Mouse (Mus musculus): ENCODE data around the gene Speer4f1. TPM values are rescaled to one million over a fixed set of nuclear protein-coding genes. Genes with fewer than 3 reads are reported as not detected.
"Not testable (repeated sequence)": the region's sequence is repeated elsewhere in the genome, so short reads cannot be mapped to it uniquely, and the experiment has no call there.

The Speer4f1 gene
- total RNA-seq (2021) (not detected), polyA plus RNA-seq (2012; rRNA removed) (not detected in 2 replicates)
- long read RNA-seq = 0 reads

DNA sequence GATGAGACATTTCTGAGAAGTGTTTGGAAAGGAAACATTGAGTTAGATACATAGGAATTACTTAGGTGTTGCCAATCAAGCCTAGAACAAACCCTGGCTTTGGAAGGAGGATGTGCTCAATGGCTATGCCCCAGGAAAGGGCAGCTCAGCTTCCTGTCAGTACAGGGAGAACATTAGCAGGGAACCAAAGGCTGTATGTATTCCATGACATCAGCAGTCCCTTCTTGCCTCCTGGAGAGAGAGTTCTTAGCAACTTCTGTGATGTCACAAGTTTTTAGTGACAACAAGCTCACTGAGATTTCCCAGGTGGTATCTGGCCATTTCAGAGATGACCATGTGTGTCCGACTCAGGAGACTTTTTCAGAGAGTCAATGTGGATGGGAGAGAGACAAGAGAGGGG, at the start of gene Speer4f1:
TSS of gene Speer4f1 (plus strand) at position 301 of the 400 bp plus-strand sequence.
- DNase-seq = not testable (repeated sequence)

DNA sequence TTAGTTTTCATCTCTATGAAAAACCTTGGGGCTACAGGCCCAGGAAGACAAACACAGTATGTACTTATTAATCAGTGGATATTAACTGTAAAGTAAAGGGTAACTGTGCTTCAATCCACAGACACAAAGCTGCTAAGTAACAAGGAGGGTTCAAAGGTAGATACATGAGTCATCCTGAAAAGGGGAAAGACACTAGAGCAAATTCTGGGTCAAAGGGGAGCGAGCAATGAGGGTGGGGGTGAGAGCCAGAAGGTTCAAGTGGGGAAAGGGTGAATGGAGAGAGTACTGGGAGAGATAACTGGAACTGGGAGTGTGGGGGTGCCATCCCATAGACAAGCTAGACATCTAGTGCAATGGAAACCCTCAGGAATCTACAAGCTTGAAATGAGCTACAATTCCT, 49.0 kb upstream of the Speer4f1 start:
- no peak for DNase-seq

DNA sequence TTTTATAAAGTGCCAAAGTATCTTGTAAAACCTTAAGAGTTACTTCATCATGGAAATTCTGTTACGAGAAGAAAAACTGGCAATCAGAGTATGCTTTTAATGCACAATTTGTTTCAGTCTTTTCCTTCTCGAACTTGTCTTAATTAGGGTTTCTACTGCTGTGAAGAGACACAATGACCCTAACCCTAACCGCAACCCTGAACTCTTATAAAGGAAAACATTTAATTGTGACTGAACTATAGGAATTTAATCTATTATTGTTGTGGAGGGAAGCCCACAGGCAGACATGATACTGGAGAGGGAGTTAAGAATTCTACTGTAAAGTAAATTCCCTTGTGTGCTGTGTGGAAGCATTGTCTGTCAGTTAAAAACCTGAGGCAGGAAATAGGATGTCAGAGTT, 41.2 kb upstream of the Speer4f1 start:
- DNase-seq = no peak

DNA sequence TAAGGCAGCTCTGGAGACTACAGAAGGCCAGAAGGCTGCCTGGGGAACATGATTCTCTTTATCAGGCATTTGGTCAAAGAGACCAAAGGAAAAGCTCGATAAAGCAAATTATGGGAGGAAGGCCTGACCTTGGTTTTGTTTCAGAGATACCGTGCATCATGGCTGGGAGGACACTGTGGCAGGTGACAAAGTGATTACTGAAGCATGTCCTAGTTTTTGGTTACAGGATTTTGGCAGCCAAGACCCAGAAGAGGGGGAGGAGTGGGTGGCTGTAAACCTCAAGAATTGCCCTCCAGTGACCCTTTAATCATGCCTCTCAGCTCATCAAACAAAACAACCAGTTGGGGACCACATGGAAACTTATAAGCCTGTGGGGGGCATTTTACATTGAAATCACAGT, 39.7 kb upstream of the Speer4f1 start:
- DNase-seq = peak; percentile 14

DNA sequence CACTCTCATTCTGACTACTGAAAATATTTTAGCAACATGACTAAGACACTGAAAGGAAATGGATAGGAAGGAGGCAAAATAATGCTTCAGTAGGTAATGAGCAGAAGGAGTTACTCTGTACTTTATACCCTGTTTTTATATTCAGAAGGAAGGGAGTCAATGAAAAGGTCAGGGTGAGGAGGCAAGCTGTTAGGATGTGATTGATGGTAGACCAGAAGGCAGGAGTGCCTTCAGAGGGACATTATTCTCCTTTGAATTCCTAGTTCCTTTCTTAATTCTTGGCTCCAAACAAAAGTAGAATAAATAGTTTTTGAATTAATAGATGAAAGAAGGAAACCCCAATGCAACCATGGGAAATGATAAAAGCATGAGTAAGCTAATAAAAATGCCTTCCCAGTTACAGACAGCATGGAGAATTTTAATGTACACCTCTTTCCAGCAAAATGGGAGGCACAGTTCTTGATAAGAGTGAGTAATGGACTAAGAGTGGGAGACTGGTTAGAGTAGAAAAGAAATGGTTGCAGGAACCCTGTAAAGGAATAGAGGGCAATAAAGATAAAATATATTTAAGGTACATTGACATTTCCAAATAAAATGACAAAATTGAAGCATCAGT, 36.3 kb upstream of the Speer4f1 start:
- DNase-seq = peak; percentile 17

DNA sequence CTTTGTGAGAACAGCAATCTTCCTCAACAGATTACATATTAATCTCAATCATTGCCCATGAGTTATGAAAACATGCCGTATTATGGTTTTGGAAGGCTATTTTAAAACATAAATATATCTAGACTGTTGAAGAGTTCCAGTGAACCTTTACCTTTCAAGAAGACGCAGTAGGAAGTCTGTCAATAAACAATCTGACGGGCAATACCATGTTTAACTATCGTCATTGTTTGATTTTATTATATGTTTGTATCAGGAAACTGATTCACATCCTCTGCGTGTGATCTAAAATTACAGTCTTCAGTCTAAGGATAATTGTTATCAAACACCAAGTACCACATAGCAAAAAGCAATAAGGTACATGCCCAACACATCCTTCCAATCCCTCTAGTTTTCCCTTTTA, 21.8 kb upstream of the Speer4f1 start:
- DNase-seq = no peak

DNA sequence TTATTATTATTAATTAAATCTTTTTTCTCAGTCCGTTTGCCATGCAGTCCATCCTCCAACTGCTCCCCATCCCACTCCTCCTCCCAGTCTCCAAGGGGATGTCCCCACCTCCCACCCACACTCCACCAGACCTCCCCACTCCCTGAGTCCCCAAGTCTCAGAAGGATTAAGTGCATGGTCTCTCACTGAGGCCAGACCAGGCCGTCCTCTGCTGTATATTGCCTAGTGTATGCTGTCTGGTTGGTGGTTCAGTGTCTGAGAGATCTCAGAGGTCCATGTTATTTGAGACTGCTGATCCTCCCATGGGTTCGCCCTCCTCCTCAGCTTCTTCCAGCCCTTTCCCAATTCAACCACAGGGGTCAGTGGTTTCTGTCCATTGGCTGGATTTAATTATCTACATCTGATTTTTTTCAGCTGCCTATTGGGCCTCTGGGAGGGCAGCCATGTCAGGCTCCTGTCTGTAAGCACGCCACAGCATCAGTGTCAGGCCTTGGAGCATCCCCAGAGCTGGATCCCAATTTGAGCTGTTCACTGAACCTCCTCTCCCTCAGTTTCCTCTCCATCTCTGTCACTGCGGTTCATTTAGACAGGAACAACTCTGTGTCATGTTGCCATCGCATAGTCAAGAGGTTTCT, 20.8 kb upstream of the Speer4f1 start:
- DNase-seq = no peak

DNA sequence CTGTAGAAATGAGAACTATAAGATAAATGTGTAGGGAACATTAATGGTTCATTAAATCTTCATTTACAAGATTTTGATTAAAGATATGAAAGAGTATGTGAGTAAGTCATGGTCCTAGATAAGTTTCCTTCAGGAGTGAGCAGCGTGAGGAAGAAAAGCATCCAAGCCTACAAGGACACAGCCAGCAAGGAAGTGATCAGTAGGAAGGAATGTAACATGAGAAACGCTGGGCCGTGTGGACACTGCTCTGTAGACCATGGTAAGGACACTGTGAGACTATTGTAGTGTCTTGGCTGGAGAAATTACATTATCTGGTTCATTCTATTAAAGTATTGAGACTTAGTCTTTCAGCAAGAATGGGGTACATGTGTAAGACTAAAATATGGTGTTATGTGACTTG, 19.2 kb upstream of the Speer4f1 start:
- DNase-seq = no peak

DNA sequence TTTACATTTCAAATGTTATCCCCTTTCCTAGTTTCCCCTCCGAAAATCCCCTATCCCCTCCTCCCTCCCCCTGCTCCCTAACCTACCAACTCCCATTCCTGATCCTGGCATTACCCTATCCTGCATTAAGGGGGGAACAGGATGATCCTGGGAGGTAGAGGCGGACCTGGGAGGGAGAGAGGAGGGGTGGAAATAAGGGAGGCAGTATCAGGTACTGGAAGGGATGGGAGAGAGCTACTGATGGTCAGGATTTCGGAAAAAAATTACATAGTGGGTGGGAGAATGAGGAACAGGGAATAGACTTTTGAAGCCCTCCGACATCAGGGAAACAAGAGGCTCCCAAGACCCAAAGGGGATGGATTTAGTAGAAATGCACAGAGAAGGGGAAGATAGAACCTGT, 7.8 kb upstream of the Speer4f1 start:
- DNase-seq = not testable (repeated sequence)

DNA sequence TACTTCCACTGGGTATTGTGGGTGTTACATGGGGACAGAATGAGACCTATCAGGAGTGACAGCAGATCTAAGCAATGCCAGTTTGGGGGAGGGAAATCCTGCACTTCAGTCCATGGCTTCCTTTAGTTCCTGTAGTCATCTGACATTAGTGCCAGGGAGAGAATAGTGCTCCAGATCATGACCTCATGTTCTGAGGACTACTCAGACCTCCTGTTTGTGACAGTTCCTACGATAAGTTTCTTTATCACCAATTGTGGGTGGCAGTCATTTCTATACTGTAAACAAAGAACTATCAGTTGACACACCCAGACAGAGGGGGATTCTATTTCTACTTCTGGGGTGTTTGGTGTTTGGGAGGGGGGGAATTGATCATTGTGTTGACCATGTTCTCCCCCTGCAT, 578 bp downstream of the Speer4f1 start:
- no peak for DNase-seq

DNA sequence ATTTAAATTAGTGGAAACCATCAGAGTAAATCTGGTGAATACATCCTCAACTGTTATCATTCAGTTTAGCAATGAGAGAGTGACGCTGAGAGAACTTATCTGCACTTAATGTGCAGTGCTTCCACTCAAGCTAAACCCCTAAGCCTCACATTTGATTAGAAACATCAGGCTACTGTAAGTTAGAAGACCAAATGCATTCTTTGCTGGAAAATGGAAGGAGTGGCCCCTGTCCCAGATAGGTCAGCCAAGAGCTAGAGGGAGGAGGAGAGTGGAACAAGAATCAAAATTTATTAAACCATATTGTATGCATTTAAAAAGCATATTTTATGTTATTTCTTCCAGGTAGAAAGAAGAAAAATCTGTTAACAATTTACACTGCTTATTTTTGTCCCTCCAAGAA, 14.0 kb downstream of the Speer4f1 start:
- no peak for DNase-seq

DNA sequence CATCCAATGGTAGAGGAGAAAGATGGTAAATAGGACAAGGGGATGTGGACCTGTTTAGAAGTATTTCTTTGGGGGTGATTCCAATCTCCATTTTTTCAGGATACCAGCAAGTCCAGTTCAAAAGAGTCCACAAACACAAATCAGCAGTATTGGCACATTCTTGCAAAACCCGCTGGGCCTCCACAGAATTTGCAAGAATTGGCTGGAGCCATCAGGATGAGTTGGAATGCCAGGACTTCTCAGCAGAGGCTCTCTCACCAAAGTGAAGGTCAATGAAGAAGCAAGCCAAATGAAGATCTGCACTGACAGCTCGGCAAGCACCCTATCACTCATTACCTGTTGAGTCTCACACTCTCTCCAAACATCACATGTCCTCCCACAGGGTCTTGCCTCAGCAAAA, 19.7 kb downstream of the Speer4f1 start:
- no peak for DNase-seq

DNA sequence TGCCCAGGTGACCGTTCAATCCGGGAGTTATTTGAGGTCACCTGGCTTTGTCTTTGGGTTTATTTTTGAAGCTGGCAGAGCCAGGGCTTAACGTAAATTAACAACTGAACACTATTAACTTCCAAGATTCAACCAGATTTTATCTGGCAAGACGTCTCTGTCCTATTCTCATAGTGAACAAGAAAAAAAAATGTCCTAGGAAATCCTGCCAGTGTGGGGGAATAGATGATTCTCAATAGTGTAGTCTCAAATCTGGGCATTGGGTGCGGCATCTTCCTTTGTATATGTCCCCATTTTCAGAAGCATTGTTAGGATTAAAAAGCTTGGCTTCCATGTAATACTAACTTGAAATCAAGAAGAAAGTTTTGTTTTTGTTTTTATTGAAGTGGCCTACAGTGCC, 20.8 kb downstream of the Speer4f1 start:
- no peak for DNase-seq

DNA sequence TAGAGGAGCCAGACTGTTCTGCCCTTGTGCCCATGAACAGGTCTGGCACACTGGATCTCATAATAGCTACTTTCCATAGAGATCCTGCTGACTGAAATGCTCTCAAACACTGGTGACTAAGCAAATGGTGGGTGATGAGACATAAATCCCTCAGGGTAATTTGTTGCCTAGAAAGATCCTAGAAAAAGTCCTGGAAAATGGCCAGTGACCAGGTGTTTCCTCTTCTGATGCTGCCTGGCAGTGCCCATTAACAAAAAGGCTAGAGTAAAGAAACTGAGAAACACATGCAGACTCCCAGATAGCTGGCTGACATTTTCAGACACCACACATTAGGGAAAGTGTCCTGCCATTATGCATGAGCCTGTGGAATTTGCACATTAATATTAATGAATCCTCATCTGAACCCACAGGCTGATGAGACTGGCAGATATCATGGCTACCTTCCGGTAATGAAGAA, 24.0 kb downstream of the Speer4f1 start:
- no peak for DNase-seq

DNA sequence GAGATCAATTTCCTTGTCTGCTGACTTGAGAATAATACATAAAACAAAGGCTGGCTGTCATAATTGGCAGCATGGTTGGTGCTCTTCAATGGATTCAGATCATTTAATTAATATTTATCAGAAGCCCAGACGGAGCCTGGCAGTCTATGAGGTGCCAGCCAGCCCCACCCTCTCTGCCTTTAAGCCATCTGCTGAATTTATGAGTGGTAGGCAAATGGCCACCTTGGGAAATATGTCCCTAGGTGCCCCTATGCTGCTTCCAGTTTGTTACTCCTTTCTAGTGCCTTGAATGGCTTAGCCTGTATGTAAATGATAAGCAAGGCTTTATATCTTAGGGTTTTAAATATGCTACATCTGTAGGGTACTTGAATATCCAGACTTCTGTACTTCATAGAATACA, 25.0 kb downstream of the Speer4f1 start:
- no peak for DNase-seq

DNA sequence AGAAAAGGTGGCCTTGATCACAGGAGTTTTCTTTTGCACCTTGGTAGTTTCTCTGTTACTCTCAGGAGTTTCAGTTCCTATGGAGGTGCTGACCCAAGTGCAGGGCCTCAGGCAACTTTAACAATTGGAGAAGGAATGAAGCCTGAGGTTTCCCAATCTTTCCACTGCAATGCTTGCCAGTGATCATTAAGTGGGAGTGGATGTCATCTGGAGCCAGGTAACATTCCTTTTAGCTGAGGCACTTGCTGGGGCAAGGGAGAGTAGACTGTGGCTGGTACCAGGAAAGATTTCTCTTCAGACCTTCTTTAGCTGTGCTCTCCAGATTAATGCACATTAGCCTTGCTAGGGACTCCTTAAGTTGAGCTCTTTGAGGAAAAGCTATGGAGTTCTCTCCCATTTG, 29.6 kb downstream of the Speer4f1 start:
- DNase-seq = no peak

DNA sequence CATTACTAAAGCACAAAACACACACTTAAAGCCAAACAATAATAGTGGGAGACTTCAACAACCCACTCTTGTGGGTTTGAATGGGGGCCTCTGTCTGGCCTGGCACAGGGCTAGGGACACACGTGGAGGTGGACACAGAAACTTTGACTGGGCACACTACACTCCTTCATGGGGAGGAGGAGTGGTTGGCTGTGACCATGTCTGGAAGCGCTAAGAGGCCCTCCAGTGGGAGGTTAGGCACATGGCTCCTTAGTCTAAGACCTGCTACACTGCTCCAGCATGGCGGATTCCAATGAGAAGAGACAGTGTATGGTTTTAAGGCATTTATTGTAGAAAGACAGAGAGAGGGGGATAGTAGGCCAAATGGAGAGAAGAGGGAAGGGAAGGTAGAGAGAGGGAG, 32.1 kb downstream of the Speer4f1 start:
- DNase-seq = no peak

Other genes with a start within 250 kb of the Speer4f1 start
- not detected for gene Speer4f2, start 102.9 kb upstream of the Speer4f1 start, total RNA-seq (2021)
- not detected in 2 replicates for gene Speer4f2, start 102.9 kb upstream of the Speer4f1 start, polyA plus RNA-seq (2012; rRNA removed)
- gene Sema3c, start 98.2 kb downstream of the Speer4f1 start, total RNA-seq (2021) = 10 to 100 TPM in 1 of 2 experiments, 1 to 10 TPM in 1; 7.8 to 10.9 TPM
- 1.8 and 2.4 TPM in 2 replicates for gene Sema3c, start 98.2 kb downstream of the Speer4f1 start, polyA plus RNA-seq (2012; rRNA removed)